Mouse (Mus musculus): ENCODE results near the gene Hoxb9.

GRCm38 (mm10) chr11:96252541-96253120 is 18.6 kb upstream of the Hoxb9 start:
- TF ChIP-seq CTCF (IDR thresholded peaks at IDR 0.05; ENCODE audit: extremely low read depth, insufficient read length, insufficient replicate concordance, low read depth, low read length) (no peak), POLR2A (IDR thresholded peaks at IDR 0.05; ENCODE audit: low read depth, low read length) (no peak)
